1 mouse cellular context compared by ENCODE assay signal in the genomic region with DNA sequence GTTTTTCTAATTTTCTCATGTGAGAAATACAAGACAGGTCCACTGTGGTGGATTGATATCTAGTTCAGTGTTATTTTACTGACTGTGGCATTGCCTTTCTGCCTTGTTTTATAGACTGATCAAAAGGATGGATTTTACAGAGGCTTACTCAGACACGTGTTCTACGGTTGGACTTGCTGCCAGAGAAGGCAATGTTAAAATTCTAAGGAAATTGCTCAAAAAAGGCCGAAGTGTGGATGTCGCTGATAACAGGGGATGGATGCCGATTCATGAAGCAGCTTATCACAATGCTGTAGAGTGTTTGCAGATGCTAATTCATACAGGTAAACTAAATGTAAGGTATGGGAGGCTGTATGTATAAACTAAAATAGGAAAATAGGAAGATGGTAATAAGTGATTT.
TF ChIP-seq lines count a peak whose summit lies in the region.

No protein-coding gene starts in this region.

TF ChIP-seq in MEL, 35 proteins besides CTCF, POLR2A, EP300 and RAD21 (continued from another document):
- TF ChIP-seq MAX (IDR thresholded peaks at IDR 0.05; ENCODE audit: low read length): peak; percentile 65
- peak; percentile 72 for TF ChIP-seq MXI1 (IDR thresholded peaks at IDR 0.05; ENCODE audit: low read depth, low read length)
- no peak for TF ChIP-seq JUND (IDR thresholded peaks at IDR 0.05; ENCODE audit: low read depth, low read length)
- TF ChIP-seq KAT2A (conservative IDR thresholded peaks at IDR 0.05; ENCODE audit: low read depth, low read length): peak; percentile 40; the same call in 1 of the 2 replicates
- 0 out of 2 replicates have a peak, but pooled peaks have one; percentile 16 for TF ChIP-seq MEF2A (IDR thresholded peaks at IDR 0.05; ENCODE audit: extremely low read depth, insufficient replicate concordance, low read depth, low read length, poor library complexity, severe bottlenecking)
- no peak for TF ChIP-seq ZKSCAN1 (IDR thresholded peaks at IDR 0.05; ENCODE audit: low read depth, low read length)
- peak; percentile 64; the same call in 1 of the 2 replicates for TF ChIP-seq USF1 (IDR thresholded peaks at IDR 0.05; ENCODE audit: low read depth, low read length)
- TF ChIP-seq ETS1 (IDR thresholded peaks at IDR 0.05; ENCODE audit: low read depth, low read length): no peak
- TF ChIP-seq GATA1 (IDR thresholded peaks at IDR 0.05; ENCODE audit: low read depth, low read length): peak; percentile 65
- 0 out of 2 replicates have a peak, but pooled peaks have one; percentile 39 for TF ChIP-seq MYC (IDR thresholded peaks at IDR 0.05; ENCODE audit: low read depth, low read length)
- no peak for TF ChIP-seq RCOR1 (IDR thresholded peaks at IDR 0.05; ENCODE audit: low read depth, low read length)
